Mouse (Mus musculus) megakaryocyte, adult 5-6 weeks (primary cell): Measurements from ENCODE around the gene Trpm2. TPM values are rescaled to one million over a fixed set of nuclear protein-coding genes. Genes with fewer than 3 reads are reported as not detected.
"Not testable (repeated sequence)": the region's sequence is repeated elsewhere in the genome, so short reads cannot be mapped to it uniquely, and the experiment has no call there.

Experiments used
- ATAC-seq: 2 replicates; pipeline ENCODE4 v1.8.0; 2016; ENCODE audit warnings: mild to moderate bottlenecking, inconsistent platforms; ENCODE audit not compliant: poor library complexity, severe bottlenecking
- total RNA-seq, 2 experiments: library from RNA; stranded (forward) in 1 of 2; stranded (reverse) in 1 of 2; fragments of 153-499, 151-499 nt in 1 of 2; fragments of 221-1000, 200-1000 nt in 1 of 2; gene quantifications; 2 replicates each; pipeline versions ENCODE4 v1.2.3 to v1.2.4; 2015 to 2017

Trpm2 gene
- total RNA-seq (2015): 15.2 and 20.7 TPM in 2 replicates
- total RNA-seq (2017): 33.5 and 35.8 TPM in 2 replicates

- ATAC-seq: peak; percentile 77
These were observed at the start of gene Trpm2 for GRCm38 (mm10) chr10:77970481-77970880. TSS of gene Trpm2 (minus strand) at chr10:77970563.

GRCm38 (mm10) chr10:78019984-78020383, 49.6 kb upstream of the Trpm2 start:
- not testable (repeated sequence) for ATAC-seq

- ATAC-seq: no peak
These were observed 48.9 kb upstream of the Trpm2 start for GRCm38 (mm10) chr10:78019291-78019690.

- peak; percentile 90 for ATAC-seq
These were observed 48.4 kb upstream of the Trpm2 start for GRCm38 (mm10) chr10:78018797-78019203.

- no peak for ATAC-seq
These were observed 46.0 kb upstream of the Trpm2 start for GRCm38 (mm10) chr10:78016366-78016765.

GRCm38 (mm10) chr10:78015489-78015888, 45.1 kb upstream of the Trpm2 start:
- ATAC-seq: peak; percentile 69

- no peak for ATAC-seq
These were observed 42.5 kb upstream of the Trpm2 start for GRCm38 (mm10) chr10:78012661-78013495.

GRCm38 (mm10) chr10:78011116-78011515, 40.8 kb upstream of the Trpm2 start:
- not testable (repeated sequence) for ATAC-seq

GRCm38 (mm10) chr10:78010335-78010734, 40.0 kb upstream of the Trpm2 start:
- ATAC-seq: no peak

GRCm38 (mm10) chr10:78009945-78010293, 39.6 kb upstream of the Trpm2 start, which contains the start of gene Pfkl:
TSS of gene Pfkl (minus strand) at chr10:78010083.
- ATAC-seq: no peak

GRCm38 (mm10) chr10:78009184-78009944, 39.0 kb upstream of the Trpm2 start:
- peak; percentile 91 for ATAC-seq

- ATAC-seq: no peak
These were observed 37.8 kb upstream of the Trpm2 start for GRCm38 (mm10) chr10:78008169-78008568.

GRCm38 (mm10) chr10:78007203-78007602, 36.8 kb upstream of the Trpm2 start:
- ATAC-seq: no peak

GRCm38 (mm10) chr10:78005791-78006438, 35.6 kb upstream of the Trpm2 start:
- no peak for ATAC-seq

- no peak for ATAC-seq
These were observed 34.2 kb upstream of the Trpm2 start for GRCm38 (mm10) chr10:78004479-78005100.

GRCm38 (mm10) chr10:78002316-78002715, 32.0 kb upstream of the Trpm2 start:
- ATAC-seq: no peak

- no peak for ATAC-seq
These were observed 31.4 kb upstream of the Trpm2 start for GRCm38 (mm10) chr10:78001796-78002195.

GRCm38 (mm10) chr10:78000200-78000599, 29.8 kb upstream of the Trpm2 start:
- ATAC-seq: no peak

GRCm38 (mm10) chr10:77995639-77996038, 25.3 kb upstream of the Trpm2 start:
- ATAC-seq: no peak

GRCm38 (mm10) chr10:77985775-77986174, 15.4 kb upstream of the Trpm2 start:
- ATAC-seq: no peak

- peak; percentile 98 for ATAC-seq
These were observed 14.3 kb upstream of the Trpm2 start for GRCm38 (mm10) chr10:77984660-77985059.
